Mouse (Mus musculus) liver (tissue): Measurements from ENCODE around the gene Zfp628.
"Not testable (repeated sequence)": the region's sequence is repeated elsewhere in the genome, so short reads cannot be mapped to it uniquely, and the experiment has no call there.

Source experiments
- DNase-seq: peaks from one replicate; pipeline ENCODE4 v3.0.0-alpha.2; 2020; ENCODE audit warnings: mixed read lengths

Gene Zfp628

DNA sequence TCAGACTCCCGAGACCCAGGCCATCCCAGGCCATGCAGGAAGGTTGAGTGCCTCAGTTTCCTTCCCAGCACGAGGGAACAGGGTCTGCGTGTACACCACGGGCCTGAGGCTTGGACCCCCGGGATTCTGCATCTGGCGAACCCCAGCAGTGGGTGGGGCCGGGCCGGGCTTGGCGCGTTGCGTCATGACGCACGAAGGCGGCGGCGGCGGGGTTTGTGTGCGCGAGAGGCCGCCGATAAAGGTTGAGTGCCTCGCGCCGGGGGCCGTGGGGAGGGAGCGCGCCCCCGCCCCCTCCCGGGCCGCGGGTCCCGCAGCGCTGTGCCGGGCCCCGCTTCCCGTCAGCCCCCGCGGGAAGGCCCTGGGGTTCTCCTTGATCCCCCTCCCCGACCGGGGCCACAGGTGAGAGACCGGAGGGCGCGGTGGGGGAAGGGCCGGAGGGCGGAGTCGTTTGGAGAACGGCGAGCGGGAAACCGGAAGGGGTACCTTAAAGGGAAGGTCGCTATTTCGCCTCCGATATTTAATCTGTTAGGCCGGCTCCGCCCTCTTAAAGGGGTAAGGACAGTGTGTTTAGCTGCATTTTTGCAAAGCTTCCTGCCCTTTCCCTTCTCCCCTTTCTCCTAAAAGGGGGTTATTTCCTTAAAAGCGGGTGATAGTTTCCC is at the start of gene Zfp628:
Zfp628 (plus strand) TSS at position 211 of the 659 bp plus-strand sequence.
- peak; percentile 93 for DNase-seq

DNA sequence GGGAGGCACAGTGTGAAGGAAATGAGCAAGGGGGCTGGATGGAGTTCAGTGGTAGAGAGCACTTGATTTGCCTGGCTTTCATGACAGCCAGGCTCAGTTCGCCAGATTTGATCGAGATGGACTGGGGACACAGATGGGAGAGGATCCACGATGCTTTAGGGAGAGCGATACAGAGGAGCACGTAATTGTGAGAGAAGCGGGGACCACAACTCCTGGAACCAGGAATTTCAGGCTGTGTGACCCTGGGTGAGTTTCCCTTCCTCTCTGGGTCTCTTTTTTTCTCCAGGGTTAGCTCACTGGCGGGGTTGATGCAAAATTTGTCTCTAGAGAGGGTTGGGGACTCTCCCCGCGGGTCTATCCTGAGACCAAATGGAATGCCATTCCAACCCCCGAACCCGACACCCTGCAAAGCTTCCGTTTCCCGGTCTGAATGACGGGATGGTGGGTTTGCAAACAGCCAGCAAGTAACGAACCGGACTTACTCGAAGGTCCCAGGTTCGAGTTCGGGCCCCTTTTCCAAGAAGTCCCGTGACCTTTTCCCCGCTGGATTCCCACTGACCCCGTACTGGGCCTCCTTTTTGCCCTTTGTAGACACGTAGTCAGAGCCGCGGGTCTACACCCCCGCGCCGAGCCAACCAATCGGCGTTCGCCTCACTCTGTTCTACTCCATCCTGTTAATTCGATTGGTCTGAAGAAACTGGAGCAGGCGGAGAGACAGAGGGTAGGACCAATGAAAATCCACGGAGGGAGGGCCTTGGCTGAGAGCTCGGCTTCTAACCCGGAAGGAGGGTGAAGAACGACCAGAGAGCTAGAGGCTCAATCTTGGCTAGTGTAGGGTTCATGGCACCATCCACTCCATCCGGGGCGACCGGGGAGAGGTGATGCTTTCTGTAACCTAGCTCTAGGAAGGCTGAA is 49.2 kb upstream of the Zfp628 start:
- peak; percentile 95 for DNase-seq

DNA sequence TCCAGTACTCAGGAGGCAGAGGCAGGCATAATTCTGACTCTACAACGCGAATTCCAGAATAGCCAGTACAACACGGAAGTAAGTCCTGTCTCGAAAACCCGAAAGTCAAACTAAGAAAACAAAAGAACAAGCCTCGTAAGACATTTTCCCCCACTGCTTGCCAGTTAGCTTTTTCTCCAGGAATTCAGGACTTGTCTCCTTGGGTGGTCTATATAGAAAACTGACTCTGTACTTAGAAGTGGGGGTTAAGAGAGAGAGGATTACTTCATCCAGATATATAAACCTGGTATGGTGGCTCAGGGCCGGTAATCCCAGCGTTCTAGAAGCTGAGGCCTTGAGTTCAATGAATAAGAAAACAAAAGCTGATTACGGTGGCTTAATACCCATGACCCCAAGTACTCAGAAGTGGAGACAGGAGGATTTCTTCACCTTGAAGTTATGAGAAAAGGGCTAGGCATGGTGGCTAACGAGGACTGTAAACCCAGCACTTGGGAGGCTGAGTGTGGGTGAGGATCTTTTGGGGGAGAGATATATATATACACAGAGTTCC is 48.3 kb upstream of the Zfp628 start:
- no peak for DNase-seq

DNA sequence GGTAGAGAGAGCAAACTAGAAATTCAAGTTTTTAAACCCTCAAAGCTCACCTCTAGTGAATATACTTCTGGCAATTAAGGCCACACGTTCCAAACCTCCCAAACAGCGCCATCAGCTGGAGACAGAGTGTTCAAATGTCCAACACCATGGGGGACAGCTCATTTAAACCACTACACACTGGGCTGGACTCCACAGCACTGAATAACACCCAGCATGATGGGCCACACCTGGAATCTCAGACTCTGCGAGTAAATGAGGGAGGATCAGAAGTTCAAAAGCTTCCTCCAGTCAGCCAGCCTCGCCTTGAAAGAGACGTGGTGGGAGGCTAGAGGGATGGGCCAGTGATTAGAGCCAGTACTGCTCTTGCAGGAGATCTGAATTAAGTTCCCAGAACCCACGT is 44.9 kb upstream of the Zfp628 start, which contains the start of gene Isoc2b:
Isoc2b (minus strand) TSS at position 126 of the 400 bp plus-strand sequence.
- DNase-seq: no peak

DNA sequence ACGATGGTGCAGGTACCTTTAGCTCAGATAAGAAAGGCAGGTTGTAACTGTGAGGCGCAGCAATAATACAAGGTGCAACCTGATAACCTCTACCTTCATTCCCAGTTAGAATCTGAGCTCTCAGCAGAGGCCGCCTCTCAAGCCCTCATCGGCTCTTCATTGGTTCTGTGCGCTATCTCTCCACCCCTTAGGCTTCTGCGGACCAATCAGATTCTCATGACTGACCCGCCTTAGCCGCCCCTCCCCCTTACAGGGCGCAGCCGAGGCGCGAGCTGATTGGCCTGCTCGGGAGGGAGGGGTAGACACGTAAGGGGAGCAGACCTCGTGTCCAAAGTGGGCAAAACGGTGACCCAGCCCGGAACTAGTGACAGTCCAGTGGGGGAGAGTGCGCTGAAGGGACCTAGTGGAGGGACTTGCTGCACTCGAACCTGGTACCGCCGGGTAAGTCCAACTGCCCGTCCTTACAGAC is 38.2 kb upstream of the Zfp628 start, which contains the start of gene Isoc2a:
Isoc2a (plus strand) TSS at position 401 of the 469 bp plus-strand sequence.
- peak; percentile 96 for DNase-seq

DNA sequence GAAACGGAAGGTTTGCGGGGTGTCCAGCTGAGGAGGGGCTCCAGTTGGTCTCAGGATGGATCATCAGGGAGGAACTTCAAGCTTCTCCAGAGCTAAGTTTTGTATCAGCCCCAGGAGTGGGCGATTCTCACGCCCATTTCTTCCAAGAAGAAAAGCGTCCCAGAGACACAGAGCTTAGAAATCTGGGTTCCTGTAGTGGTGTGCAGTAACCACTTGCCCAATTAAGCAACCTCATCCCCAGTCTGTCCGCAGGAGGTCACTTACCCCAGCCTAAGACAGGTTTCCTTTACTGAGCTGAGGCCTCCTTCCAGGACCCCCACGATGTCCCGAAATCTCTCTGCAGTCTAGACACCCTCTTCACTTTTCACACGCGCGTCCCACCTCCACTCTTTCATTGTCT is 37.8 kb upstream of the Zfp628 start:
- no peak for DNase-seq

DNA sequence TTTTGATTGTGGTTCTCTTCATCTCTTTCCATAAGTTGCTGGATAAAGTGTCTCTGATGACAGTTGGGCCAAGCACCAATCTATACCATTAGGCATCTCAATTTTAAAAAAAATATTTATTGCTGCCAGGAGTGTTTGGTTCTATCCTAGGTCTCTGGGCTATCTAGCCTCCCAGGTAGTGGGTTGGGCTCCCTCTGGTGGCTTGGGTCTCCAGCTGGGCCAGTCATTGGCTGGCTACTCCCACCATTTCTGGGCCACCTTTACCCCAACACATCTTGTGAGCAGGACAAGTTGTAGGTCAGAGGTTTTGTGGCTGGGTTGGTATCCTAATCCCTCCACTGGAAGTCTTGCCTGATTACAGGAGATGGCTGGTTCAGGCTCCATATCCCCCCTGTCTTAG is 36.8 kb upstream of the Zfp628 start:
- peak; percentile 49 for DNase-seq

DNA sequence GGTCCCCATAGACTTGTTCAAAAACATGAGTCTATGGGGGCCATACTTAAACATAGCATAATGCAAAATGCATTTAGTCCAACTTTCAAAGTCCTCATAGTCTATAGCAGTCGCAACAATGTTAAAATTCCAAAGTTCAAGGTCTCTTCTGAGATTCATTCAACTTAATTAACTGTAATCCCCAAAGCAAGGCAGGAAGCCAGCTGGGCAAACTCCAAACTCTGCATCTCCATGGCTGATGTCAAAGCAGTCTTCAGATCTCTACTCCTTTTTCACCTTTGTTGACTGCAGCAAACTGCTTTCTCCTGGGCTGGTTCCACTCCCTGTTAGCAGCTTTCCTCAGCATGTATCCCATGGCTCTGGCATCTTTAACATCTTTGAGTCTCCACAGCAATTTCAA is 36.0 kb upstream of the Zfp628 start:
- DNase-seq: not testable (repeated sequence)

DNA sequence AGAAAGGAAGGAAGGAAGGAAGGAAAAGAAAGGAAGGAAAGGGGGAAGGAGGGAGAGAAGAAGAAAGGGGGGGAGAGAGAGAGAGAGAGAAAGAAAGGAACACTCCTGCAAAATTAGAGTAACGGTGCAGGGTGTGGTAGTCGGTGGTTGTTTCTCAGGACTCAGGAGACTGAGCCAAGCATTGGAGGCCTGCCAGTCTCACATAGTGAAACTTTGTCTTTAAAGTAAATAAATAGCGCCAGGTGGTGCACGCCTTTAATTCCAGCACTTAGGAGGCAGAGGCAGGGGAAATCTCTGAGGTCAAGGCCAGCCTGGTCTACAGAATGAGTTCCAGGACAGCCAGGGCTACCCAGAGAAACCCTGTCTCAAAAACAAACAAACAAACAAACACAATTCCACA is 28.3 kb upstream of the Zfp628 start:
- no peak for DNase-seq

DNA sequence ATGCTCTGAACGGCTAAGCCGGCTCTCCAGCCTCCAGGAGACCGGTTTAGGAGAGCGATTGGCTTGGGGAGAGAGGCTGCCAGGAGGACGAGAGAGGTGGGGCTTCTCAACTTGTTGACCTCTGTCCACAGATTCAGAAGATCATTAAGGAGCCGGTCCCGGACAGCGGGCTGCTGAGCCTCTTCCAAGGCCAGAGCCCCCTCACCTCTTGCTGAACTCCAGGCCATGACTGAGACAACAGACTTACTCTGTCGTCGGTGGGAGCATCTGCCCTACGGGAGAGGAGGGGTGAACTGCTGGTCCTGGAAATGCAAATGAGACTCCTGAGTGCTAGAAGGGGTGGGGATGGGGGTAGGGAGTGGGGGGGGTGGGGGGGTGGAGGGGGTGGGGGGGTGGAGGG is 19.8 kb upstream of the Zfp628 start:
- DNase-seq: no peak

DNA sequence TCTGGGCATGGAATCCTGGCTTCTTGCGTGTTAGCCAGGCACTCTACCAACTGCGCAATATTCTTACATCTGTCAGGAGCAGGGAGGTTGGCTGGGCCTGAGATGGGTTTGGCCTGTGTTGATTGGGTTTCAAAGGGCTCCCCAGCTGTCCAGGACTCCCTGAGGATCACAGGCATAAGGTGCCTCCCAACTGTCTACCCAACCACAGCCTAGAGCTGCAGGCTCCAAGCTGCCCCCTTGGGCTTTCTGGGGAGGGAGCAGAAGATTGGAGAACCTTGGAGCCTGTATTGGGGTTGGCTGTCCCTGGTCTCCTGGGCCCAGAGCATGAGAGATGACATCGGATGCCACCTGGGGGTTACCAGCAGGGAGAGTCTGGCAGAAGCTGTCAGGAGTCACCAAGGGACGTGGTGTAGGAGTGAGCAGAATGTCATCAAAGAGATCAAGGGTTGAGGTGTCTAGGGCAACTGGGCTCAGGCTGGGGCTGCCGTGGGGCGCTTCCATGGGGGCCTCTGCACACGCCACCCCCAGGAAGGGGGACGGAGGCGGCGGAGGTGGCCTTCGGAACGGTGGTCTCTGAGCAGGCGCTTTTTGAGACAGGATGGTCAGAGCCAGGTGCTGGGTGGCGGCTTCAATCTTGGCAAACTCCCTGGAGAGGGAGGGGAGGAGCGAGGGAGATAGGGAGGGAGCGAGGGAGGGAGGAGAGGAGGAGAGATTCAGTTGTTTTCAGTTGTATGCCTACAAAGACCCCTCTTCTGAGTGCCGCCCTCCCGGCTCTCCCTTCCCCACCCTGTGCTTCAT is 16.0 kb upstream of the Zfp628 start:
- DNase-seq: peak; percentile 38

DNA sequence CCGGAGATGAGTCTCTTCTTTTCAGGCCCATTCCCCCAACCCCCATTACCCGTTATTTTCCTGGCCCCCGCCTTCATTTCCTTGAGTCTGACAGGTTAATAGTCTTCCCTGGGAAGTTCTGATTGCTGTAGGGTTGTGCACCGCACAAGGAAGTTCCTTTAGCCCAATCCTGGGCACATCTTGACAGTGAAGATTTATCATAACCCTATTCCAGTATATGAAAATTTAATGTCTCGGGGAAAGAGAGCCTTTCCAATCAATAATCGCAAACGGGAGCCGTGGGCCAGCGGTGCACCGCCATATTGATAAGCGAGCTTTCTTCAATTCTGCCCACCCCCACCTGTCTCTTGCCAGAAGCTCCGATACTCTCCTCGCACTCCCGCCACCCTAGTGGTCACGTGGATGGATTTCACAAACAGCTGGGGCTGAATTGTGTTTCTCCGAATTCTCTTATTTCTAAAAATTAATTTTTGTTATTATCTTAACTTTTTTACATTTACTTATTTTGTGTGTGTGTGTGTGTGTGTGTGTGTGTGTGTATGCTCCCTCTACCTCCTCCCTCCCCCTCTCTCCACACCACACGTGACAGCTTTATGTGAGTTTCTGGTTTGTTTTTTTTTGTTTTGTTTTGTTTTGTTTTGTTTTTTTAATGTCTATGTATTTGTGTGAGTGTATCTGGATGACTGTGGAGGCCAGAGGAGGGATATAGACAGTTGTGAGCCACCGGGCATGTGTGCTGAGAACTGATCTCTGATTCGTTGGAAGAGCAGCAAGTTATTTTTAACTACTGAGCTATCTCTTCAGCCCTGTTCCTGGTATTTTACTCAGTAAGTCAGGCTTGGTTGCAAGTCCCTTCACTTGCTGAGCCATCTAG is 15.1 kb upstream of the Zfp628 start:
- peak; percentile 68 for DNase-seq

DNA sequence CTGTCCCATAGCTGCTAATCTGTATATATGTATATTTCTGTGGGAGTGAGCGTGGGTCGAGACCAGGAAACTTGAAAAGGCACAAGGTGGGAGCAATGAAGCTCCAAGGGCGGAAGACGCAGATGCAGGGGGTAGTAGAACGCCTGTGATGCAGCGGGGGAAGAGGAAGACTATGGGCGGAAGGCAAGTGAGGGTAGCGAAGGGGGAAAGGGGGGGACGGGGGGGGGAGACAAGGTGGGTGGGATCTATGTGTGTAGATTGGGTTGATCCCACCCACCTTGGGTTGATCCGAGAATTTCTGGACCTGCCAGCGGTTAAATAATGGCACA is 14.5 kb upstream of the Zfp628 start:
- no peak for DNase-seq

DNA sequence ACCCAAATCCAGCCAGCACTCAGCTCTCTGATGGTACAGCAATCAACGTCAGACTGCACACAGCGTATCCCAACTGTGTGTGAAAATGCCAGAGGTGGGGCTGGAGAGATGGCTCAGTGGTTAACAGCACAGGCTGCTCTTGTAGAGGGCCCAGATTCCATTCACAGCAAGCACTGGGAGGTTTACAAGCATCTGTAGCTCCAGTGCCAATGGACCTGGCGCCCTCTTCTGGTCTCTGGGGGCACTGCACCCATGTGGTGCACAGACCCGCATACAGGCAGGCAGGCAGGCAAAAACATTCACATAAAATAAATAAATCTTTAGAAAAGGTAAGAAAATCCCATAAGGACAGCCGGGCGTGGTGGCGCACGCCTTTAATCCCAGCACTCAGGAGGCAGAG is 13.8 kb upstream of the Zfp628 start:
- DNase-seq: peak; percentile 79

DNA sequence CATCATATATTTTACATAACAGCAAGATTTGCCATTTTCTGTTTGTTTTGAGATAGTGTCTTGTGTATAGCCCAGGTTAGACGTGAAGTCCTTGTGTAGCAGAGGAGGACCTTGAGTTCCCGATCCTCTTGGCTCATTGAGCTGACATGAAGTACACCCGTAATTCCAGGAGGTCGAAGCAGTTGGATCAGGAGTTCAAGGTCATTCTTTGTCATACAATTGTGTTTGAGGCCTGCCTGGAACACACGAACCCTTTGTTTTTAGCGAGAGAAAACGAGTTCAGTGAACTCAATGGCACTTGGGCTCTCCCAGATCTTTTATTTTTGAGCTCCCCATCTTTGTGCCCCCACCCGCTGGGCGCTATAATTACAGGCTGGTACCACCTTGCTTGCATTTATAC is 12.6 kb upstream of the Zfp628 start:
- DNase-seq: no peak

DNA sequence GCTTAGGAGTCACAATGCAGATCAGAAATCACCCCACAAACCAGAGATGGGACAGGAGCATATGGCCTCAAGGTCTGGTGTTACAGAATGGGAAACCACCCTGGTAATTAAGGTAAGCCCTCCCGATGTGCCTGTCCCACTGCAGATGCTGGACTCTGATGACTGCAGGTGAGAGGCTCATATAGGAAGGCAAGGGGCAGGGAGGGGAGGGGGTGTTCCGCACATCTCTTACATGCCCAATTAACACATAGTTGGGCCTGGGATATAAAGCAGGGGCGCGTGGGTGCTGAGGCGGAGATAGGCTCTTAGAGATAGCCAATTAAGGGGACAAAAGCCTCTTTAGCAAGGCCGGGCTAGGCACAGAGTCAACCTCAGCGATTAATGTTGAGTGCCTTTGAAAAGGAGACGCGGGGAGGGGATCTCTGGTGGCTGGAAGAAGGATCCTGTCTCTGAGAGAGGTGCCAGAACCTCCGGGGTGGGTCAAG is 8.5 kb upstream of the Zfp628 start, which contains the start of gene Gm36210:
Gm36210 (minus strand) TSS at position 51 of the 485 bp plus-strand sequence.
- no peak for DNase-seq

DNA sequence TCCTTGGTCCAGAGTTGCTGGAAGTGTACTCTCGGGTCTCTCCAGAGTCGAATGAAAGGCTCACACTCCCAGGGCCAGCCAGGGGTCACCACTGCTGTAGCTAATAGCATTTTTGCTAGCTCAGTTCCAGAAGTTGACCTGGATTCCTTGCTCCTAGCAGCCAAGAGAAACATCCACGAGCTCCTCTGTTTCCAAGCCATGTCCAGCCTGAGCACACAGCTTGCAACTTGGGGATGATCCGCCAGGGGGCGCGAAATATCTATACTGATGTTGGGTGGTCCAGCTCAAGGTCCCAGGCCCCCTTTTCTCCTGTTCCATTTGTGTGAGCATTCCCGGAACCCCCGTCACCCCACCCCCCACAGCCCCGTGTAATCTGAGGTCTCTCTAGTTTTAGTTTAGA is 3.5 kb upstream of the Zfp628 start:
- DNase-seq: peak; percentile 67

DNA sequence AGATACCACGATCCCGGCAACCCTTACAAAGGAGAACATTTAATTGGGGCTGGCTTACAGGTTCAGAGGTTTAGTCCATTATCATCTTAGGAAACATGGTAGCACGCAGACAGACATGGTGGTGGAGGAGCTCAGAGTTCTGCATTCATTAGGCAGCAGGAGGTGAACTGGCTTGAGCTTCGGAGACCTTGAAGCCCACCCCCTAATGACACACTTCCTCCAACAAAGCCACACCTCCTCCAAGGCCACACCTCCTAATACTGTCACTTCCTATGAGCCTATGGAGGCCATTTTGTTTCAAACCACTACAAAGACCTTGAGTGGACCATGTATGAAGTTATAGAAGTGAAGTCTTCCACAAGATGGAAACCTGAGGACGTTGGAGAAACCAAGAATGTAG is 2.8 kb upstream of the Zfp628 start:
- DNase-seq: no peak

DNA sequence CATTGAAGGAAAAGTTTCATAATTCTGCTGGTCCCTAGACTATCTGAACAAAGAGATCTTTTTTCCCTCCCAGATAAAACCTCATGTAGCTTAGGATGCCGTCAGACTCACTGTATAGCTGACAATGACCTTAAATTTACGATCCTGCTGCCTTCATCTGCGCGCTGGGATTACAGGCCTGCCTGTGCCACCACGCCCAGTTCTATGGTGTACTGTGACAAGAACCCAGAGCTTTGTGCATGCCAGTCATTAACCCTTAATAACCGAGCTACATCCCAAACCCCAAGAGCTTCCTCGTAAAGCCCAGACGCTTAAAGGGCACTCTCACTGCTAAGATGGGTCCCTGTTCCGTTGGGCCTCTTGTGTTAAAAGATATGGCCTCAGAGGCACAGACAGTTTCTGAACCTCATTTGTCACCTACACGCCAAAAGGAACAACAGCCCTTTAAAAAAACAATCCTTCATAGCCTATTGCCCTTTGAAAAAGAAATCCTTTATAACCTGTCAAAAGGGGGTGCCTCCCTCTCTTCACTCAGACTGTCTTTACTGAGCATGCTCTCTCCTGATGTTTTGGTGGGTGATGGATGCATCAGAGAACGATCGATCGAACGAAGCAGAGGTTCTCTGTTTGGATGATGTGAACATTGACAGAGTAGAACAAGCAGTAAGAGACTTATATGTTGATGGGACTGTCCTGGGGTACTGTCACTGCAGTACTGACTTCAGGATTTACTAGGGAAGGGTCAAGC is 826 bp downstream of the Zfp628 start:
- peak; percentile 51 for DNase-seq

DNA sequence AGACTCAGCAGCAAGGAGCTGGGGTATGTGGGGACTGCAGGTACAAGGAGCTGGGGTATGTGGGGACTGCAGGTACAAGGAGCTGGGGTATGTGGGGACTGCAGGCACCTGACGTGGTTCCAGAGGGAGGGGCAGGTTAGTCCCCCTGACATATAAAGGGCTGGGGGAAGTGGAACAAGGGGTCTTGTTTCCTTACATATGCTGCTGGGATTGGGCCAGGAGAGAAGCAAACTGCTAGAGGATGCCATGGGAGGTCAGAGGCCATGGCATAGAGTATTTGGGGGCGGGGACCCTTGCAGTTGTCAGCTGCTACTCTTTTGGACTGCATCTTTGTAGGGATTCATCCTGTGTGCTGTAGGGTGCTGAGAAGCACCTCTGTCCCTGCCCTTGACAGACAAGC is 2.5 kb downstream of the Zfp628 start:
- no peak for DNase-seq

DNA sequence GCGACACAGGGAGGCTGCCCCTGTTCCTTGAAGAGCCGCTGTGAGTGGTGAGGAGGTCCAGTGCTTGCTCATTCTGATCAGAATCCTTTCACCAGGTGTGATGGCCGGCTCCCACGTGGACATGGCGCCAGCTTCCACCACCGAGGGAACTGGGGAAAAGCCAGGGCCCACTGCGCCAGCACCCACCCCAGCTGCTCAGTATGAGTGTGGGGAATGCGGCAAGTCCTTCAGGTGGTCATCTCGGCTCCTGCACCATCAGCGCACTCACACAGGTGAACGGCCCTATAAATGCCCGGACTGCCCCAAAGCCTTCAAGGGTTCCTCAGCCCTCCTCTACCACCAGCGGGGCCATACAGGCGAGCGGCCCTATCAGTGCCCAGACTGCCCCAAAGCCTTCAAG is 3.7 kb downstream of the Zfp628 start:
- no peak for DNase-seq
